Mouse (Mus musculus): ENCODE data around the gene Tmem132c. TPM values are rescaled to one million over a fixed set of nuclear protein-coding genes. Genes with fewer than 3 reads are reported as not detected.

Gene Tmem132c
- polyA plus RNA-seq, 1 experiment from 2014 or later = 0.26 TPM

DNA sequence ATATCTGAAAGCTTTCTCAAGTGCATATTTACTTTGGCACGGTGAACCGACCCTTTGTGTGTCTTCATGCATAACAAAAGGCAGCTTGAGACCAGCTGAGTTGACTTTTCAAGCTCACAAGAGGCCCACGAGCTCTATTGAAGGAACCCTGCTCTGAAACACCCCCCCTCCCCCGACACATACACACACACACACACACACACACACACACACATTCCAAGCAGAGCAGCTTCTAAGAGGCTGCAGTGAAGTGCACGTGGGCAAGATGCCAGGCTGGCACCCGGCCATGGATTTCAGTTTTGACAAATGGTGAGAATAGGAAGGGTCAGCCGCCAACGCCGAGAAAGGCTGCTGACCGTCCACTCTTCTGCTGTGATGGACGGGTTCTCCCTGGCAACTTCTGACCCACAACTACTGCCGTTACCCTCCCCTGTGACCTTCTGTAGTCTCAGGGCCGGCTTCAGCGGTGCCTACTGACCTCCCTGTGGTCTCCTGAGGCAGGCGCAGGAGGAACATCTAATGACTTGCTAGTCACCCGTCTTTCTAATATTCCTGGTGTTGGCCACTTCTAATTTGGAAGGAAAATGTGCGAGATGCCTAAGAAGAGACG is 163.9 kb downstream of the Tmem132c start:
- DNase-seq (ENCODE audit: low spot score) = no peak

DNA sequence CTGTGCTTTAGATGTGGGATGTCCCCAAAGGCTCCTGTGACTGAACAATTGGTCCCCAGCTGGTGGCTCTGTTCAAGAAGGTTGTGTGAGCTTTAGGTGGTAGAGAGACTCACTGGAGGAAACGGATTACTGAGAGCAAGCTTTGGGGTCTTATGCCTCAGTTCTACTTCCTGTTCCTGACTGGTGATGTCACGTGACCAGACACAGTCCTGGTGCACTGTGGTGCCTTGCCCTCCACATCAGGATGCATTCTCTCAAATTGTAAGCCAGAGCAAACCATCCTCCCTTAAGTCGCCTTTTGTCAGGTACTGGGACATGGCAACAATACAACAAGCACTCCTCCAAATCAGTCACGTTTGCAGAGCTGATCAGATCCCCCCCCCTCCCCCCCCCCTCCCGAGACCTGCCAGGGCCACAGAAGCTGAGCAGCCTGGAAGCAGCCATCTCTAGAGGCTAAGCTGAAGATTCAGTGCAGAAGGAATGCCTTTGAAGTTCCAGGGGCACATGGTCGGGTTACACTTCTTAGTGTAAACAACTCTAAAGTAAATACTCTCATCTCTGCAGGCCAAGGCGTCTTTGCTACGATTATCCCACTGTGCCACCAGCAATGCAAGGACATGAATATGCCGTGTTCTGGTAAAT is 164.5 kb downstream of the Tmem132c start:
- no peak for DNase-seq (ENCODE audit: low spot score)

DNA sequence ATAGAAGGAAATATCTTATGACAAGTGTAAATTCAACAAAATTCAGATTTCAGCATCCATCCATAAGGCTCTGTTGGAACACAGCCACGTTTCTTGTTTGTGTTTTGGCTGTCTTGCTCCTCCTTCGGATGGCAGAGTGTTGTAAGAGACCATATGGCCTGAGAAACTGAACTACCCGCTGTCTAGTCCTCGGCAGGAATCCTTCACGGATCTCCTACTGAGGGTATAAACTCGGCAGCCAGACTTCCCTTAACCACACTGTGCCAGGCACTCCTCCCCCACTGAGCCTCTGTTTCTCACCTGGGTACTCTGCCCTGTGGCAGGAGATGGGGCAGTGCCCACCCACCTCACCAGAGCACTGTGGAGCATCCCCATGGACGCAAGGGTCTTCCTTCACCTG is 174.9 kb downstream of the Tmem132c start:
- no peak for DNase-seq (ENCODE audit: low spot score)

DNA sequence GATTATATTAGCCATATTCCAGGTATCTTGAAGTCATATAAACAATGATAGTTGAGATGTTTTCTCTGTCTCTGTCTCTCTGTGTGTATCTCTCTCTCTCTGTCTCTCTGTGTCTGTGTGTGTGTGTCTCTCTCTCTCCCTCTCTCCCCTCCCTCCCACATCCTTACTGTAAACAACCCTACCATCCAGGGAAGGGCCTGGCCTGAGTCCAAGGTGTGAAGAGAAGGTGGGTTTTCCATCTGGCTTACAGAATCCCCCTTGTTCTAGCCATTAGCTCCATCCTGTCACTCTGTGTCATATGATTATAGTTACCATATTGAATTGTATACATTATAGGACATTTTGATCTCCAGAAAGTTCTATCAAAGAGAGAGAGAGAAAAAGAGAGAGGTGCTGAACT is 182.3 kb downstream of the Tmem132c start:
- no peak for DNase-seq (ENCODE audit: low spot score)

DNA sequence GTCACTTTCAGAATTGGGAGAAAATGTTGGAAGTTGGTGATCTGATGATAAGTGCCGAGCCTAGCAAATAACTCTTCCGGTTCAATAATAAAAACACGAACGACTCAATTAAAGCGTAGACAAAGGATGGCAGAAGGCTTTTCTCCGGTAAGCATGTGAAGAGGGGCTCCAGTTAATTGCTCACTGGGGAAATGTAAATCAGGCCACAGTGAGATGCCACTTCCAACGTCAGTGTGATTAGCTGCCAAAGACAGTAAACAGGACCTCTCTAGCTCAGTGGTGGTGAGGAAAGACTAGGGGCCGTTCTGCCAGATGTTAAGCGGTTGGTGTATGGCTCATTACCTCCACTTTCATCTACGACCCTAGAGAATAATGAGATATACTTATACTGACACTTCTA is 187.5 kb downstream of the Tmem132c start:
- no peak for DNase-seq (ENCODE audit: low spot score)

DNA sequence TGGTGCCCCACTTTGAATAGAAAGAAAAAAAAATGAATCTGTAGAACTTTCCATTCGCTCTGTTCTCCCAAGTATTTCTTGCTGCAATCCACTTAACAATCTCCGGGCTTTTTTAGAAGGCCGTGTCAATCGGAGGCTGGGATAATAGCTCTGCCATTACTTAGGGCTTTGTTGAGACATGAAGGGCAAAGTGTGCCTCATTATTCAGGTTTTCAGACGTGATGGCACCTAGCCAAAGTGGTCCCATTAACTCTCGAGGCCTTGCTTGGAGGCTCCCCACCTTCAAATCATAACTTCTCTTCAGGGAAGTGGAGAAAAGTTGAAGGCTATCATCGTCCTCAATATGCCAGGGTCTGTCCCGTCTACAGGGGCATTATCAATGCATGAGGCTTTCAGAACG is 190.0 kb downstream of the Tmem132c start:
- DNase-seq (ENCODE audit: low spot score) = no peak

DNA sequence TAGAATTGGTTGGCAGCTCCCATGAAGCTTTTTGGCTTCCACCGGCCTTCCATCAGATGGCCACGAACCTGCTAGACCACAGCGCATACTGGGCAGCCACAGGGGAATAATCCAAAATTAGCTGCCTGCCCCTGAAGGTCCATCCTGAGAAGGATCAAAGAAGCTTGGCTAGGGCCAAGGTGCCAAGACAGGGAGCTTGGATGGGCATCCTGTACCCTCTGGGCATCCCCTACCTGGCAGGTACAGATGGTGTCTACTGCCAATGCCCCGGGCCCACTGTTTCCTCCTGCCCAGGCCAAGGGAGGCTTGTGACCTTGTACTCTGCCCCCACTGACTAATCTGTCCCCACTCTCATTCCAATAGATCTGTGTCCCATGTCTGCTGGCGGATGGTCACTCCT is 195.2 kb downstream of the Tmem132c start:
- DNase-seq (ENCODE audit: low spot score) = no peak

DNA sequence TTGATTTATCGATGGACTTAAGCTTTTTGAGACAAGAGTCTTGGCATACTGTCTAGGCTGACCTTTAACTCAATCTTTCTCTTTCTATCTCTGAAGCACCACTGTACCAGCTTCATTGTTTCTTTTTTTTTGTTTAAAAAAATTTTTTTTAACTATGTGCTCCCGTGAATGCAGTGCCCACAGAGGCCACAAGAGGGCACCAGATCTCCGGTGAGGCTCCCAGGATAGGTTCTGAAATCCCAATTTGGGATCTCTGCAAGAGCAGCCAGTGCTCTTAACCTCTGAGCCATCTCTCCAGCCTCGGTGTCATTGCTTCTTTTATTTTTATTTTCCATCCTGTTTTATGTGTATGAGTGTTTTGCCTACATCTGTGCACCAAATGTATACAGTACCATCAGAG is 197.0 kb downstream of the Tmem132c start:
- no peak for DNase-seq (ENCODE audit: low spot score)

DNA sequence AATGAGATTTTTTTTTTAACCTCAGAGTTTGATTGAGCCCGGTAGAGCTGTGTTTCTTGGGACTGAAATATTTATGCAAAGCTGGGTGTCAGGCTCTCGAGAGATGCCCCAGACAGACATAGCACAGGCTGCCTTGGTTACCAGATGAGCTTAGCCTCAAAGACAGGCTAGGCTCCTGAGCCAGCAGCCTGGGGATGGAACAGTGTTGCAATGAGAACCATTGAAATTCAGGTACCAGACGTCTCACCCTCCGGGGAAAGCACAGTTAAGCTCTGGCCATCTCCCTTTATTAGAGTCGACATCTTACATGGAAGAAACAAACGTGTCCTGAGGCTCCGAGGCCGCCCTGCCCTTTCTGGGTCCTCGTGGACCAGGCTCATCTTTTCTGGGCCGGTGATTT is 200.4 kb downstream of the Tmem132c start:
- DNase-seq (ENCODE audit: low spot score) = no peak

DNA sequence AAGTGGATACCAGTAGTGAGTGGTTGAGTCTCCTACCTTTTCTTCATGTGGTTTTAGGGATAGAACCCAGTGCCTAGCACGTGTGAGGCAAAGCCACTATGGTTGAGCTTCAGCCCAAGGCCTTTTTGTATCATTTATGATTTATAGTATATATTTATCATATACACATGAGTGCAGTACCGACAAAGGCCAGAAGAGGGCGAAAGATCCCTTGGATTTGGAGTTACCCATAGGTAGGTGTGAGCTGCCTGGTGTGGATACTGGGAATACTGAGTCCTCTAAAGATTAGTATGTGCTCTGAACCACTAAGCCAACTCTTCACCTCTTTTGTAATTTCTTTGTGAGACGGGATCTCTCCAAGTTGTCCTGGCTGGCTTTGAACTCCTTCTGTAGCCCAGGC is 212.0 kb downstream of the Tmem132c start:
- DNase-seq (ENCODE audit: low spot score) = no peak

DNA sequence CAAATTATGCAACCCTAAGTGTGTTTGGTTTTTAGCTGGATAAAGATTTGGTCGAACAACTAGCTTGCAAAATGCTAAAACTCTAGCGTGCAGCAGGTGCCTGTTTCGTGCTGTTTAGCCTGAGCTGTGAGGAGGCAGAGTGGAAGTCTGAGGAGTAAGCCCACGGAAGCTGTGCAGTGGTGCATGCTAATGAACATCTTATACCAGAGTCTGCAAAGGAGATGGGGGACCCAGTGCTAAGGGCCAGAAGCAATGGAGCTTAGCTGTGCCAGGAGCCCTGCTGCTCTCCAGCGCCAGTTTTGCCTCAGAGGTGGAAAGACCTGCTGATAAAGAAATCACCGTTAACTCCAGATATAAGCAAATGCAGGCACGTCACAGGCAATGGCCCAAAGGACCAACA is 212.5 kb downstream of the Tmem132c start:
- no peak for DNase-seq (ENCODE audit: low spot score)

DNA sequence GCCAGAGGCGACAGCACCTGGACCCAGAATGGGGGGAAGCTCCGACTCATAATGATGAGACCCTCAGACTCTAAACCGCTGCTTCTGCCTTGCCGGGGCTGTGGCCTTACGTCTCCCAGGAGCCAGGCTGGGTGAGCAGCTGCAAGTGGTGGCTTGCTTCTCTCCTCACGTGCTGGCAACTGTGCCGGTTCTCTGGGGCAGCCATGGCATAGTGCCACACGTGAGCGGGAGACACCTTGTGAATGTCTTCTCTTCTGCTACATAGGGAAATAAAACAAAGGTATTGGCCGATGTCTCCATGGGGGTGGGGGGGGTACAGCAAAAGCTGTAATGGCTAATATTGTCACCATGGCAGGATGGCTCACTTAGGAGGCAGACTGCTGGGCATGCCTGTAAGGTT is 214.5 kb downstream of the Tmem132c start:
- DNase-seq (ENCODE audit: low spot score) = no peak

DNA sequence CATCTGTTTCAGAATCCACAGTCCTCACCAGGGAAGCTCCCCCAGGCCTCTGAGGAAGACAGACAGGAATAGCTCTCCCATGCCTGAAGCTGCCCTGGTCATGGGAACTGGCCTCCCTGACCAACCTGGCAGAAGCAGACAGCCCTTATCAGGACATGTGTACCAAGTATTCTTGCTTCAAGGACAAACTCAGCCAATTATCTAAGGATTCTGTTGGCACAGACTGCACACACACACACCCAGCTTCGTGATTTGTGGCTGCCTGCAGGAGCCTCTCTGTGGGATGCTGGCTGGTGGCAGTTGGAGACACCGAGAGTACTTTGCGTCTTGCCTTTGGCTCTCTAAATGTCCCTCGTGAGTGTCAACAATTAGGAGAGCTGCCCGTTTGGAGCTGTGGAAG is 226.5 kb downstream of the Tmem132c start:
- no peak for DNase-seq (ENCODE audit: low spot score)

DNA sequence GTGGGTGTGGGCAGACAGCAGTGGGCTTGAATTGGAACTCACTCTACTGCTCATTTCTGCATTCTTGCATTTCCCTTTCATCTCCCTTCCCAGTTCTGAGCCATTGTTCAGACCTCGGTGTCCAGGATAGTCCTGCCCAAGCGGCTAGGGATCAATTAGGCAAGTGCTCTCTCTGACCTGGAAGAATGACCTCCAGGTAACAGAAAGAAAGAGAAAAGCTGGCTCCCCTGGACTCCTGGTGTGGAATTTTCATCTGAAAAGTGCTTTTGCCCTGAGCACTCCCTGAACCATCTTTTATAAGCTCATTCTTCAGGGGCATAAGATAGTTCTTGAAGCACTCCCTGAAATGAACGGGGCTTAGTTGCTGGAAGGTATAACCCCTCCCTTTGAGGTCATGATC is 228.7 kb downstream of the Tmem132c start:
- DNase-seq (ENCODE audit: low spot score) = no peak

DNA sequence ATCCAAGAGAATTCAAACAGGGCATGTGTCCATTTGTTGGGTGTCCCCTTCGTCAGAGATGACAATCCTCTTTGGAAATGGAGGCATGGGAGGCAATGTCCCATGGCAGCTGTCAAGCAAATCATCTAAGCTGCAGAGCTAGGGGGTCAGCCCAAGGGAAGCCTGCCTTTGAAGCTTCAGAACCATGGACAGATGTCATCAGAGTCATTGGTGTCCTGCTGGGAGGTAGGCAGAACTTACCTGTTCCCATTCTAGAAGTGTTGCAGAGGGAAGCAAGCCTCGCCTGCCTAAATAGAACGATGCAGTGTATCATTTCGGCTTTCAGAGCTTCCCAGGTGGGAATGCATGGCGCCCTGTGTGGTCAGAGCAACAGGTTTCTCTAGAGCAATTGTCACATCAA is 230.3 kb downstream of the Tmem132c start:
- no peak for DNase-seq (ENCODE audit: low spot score)

DNA sequence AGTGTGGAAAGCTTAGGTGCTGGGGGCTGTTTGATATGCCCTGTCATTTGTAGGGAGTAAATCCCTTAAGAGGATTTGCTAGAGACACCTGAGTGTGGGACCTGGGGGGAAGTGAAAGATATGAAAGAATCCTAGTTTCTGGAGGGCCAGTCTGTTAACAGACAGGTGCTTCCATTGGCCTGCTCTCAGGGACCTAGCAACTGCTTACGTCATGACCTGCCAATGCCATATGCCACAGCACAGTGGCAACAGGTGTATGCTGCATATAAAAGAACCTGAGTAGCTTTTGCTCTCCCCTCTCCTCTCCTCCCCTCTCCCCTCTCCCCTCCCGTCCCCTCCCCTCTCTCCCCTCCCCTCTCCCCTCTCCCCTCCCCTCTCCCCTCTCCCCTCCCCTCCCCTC is 232.1 kb downstream of the Tmem132c start:
- no peak for DNase-seq (ENCODE audit: low spot score)

DNA sequence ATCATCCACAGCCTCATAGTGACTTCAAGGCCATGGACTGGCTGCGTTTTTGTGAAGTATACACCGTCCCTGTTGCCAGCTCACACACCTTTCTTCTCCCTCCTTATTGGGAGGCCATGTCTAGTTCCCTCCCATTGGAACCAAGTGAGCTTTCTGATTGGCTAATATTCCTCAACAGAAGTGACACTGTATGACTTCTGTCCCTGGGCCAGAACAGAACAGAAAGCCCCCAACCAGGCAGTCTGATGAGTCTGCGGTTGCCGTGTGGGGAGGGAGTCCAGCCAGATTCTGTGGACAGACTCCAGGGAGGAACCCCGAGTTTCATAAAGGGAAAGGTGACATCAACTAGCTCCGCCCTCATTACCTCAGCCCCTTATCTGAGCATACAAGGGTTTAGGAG is 233.2 kb downstream of the Tmem132c start:
- no peak for DNase-seq (ENCODE audit: low spot score)

DNA sequence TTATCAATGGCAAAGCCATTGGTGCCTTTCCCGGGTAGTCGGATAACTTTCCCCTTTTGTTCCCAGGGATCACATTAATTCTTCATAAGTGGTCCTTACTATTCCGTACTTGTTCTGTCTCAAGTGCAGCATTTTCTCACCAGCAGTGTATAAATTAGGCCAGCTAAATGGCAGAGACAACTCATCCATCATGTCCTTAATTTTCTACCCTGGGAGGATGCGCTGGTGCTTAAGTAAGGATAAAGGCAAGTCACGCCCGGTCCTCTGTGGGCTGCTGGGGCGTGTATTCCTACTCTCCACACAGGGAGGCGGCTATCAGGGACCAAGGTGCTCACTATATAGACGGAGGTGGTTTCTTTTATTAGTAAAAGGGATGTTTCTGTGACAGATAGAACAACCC is 236.2 kb downstream of the Tmem132c start:
- no peak for DNase-seq (ENCODE audit: low spot score)

DNA sequence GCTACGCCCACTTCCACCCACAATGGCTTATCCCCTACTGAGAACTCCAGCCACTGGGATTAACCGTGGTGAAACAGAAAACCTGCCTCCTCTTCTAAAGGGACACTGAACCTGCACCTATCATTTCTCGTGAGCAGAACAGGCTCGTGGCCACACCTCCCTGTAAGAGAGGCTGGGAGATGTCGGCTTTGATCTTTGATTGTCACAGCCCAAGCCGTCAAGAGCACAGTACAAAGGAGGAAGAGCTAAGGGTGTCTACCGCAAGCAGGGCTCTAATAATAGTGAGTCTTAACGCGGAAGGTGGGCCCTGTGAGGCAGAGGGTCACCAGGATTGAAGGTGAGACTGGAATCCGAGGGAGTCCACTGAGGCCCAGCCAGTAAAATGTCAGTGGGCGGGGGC is 236.7 kb downstream of the Tmem132c start:
- DNase-seq (ENCODE audit: low spot score) = no peak

DNA sequence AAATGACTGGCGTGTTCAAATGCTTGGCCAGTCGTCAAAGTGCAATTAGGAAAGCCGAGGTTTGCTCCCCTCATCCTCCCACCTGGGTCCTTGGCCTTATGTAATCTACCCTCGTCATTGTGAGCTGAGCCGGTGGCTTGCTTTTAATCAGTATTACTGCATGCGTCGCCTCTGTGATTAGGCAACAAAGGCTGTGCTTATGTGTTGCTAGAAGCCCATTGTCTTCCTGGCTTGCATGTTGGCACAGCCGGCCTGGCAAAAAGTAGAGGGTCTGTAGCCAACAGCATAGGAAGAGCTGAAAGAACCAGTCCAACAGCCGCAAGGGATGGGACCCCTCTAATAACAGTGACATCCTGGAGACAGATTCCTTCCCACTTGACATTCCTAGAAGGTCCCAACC is 239.3 kb downstream of the Tmem132c start:
- no peak for DNase-seq (ENCODE audit: low spot score)

DNA sequence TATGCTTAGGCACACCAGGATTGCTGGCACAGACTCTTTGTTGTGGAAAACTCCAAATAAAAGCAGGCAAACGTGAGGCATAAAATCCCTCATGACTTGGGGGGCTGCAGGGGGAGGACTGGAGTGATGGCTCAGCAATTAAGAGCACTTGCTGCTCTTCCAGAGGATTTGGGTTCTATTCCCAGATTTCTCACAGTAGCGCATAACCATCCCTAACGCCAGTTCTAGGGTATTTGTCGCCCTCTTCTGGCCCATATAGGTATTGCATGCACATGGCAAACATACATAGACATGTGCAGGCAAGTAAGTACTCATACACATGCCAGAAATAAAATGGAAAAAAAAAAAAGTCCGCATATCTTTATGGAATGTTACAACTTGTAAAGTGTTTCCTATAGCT is 239.8 kb downstream of the Tmem132c start:
- DNase-seq (ENCODE audit: low spot score) = peak; percentile 47

DNA sequence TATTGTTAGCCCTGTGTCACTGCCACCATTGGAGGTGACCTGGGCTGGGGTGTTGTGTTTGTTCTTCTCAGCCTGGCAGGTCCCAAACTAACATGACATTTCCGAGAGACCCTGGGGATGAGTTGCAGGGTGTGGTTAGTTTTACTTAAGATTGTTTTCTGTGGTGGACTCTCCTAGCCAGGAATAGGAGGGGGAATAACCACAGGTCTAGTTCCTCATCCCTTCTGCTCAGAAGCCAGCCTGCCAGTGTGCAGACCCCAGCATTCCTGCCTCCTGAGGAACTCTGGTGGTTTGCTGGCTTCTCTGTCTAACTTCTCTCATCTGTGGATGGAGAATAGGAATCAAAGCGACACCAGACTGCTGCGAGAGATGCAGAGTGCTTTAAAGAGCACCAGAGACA is 240.7 kb downstream of the Tmem132c start:
- DNase-seq (ENCODE audit: low spot score) = no peak

DNA sequence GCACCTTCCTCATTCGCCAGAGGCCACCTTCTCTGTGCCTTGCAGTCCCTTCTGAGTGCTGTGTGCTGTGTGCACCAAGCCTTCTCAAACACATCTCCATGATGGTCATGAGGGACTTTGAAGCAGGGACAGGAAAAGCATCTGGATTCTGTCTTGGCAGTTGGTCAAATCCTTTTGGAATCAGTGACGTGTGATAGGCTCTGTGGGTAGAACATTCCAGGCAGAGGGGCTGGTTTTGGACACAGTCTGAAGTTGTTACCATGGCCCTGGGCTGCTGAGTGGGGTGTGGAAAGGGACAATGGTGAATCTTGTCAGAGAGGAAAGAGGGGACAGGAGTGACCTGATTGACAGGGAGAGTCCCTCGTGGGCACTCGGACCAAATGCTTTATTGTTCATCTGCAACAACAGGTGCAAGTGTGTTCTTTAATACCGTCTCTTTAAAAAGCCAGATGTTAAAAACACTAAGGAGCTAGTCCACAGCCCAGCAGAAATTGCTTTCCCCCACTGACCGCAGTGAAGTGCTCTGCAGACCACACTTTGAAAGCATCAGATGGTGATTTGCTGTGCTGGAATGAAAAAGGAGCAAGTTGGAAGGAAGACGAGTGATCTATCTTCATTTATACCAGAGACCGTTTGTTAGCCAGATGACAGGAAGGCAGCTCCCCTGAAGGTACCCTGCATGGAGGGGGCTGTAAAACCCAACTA is 242.5 kb downstream of the Tmem132c start:
- no peak for DNase-seq (ENCODE audit: low spot score)
